Mouse (Mus musculus) MEL (cell line): ENCODE measurements at regions not wholly inside any gene's neighbourhood (a gene's known extent, or its start where the extent isn't known, plus 50 kb on each side); places are given as distances from the start of the nearest gene placed in this dataset.

Experiments
- DNase-seq: peaks from one replicate; pipeline ENCODE4 v3.0.0; 2011; ENCODE audit warnings: low read depth, low spot score
- H3K27ac ChIP-seq: 2 replicates; pipeline ENCODE4 v1.5.1; 2012; ENCODE audit warnings: low read depth, mild to moderate bottlenecking, control low read depth, low read length, moderate library complexity; ENCODE audit not compliant: control insufficient read depth
- H3K27me3 ChIP-seq, 2 experiments: fragments of 150-350 bp in 1 of 2; sonication (generic) in 1 of 2; 2 replicates each; pipeline ENCODE4 v1.6.1; 2012; ENCODE audit warnings: low read length in 2 of 2, mild to moderate bottlenecking in 2 of 2, improper control_type of control experiment in 1 of 2, moderate library complexity in 1 of 2; ENCODE audit not compliant: insufficient read depth in 2 of 2, control insufficient read depth in 1 of 2
- H3K36me3 ChIP-seq, 2 experiments: 2 replicates each; pipeline ENCODE4 v1.6.1; 2012 to 2014; ENCODE audit warnings: low read length in 2 of 2, improper control_type of control experiment in 1 of 2, inconsistent platforms in 1 of 2, mild to moderate bottlenecking in 1 of 2; ENCODE audit not compliant: insufficient read depth in 2 of 2, control insufficient read depth in 1 of 2
- H3K4me1 ChIP-seq, 2 experiments: fragments of 150-350 bp in 1 of 2; sonication (generic) in 1 of 2; 2 replicates each; pipeline ENCODE4 v1.6.1; 2012; ENCODE audit warnings: low read length in 2 of 2, improper control_type of control experiment in 1 of 2, mild to moderate bottlenecking in 1 of 2; ENCODE audit not compliant: insufficient read depth in 2 of 2, control insufficient read depth in 1 of 2
- H3K4me3 ChIP-seq, 2 experiments: fragments of 150-350 bp in 1 of 2; sonication (generic) in 1 of 2; 2 replicates each; pipeline ENCODE4 v1.5.1; 2012; ENCODE audit warnings: low read depth in 2 of 2, low read length in 2 of 2, mild to moderate bottlenecking in 2 of 2, moderate library complexity in 2 of 2, control low read depth in 1 of 2, improper control_type of control experiment in 1 of 2; ENCODE audit not compliant: control insufficient read depth in 1 of 2, insufficient read depth in 1 of 2
- H3K79me2 ChIP-seq: 2 replicates; pipeline ENCODE4 v1.6.1; 2012; ENCODE audit warnings: mild to moderate bottlenecking, low read length, moderate library complexity; ENCODE audit not compliant: control insufficient read depth, poor library complexity, insufficient read depth
- H3K9ac ChIP-seq: 2 replicates; pipeline ENCODE4 v1.6.1; 2012; ENCODE audit warnings: low read depth, mild to moderate bottlenecking, control low read depth, low read length, moderate library complexity; ENCODE audit not compliant: control insufficient read depth, poor library complexity, severe bottlenecking
- H3K9me3 ChIP-seq: fragments of 150-350 bp; sonication (generic); replicated peaks from 2 replicates; pipeline ENCODE4 v1.6.1; 2012; ENCODE audit warnings: mild to moderate bottlenecking, low read length, improper control_type of control experiment, moderate library complexity; ENCODE audit not compliant: insufficient read depth
- CHD2 ChIP-seq: IDR thresholded peaks from 2 replicates; pipeline ENCODE4 v1.6.1; 2011; ENCODE audit warnings: low read length, improper control_type of control experiment
- ELF1 ChIP-seq: IDR thresholded peaks from 2 replicates; pipeline ENCODE4 v1.6.1; 2014; ENCODE audit warnings: low read depth, mild to moderate bottlenecking, inconsistent platforms, low read length, improper control_type of control experiment, moderate library complexity
- GABPA ChIP-seq: IDR thresholded peaks from 2 replicates; pipeline ENCODE4 v1.6.1; 2012; ENCODE audit warnings: low read depth, mild to moderate bottlenecking, inconsistent platforms, low read length, improper control_type of control experiment, moderate library complexity
- GATA1 ChIP-seq: IDR thresholded peaks from 2 replicates; pipeline ENCODE4 v1.6.1; 2011; ENCODE audit warnings: low read depth, low read length, improper control_type of control experiment
- HCFC1 ChIP-seq: IDR thresholded peaks from 2 replicates; pipeline ENCODE4 v1.6.1; 2012; ENCODE audit warnings: low read depth, mild to moderate bottlenecking, inconsistent platforms, low read length, improper control_type of control experiment, moderate library complexity
- JUND ChIP-seq: IDR thresholded peaks from 2 replicates; pipeline ENCODE4 v1.6.1; 2011; ENCODE audit warnings: low read depth, mild to moderate bottlenecking, improper control_type of control experiment, low read length
- KAT2A ChIP-seq: conservative IDR thresholded peaks from 2 replicates; pipeline ENCODE4 v1.6.1; 2012; ENCODE audit warnings: low read depth, low read length, improper control_type of control experiment, inconsistent platforms
- MXI1 ChIP-seq: IDR thresholded peaks from 2 replicates; pipeline ENCODE4 v1.6.1; 2011; ENCODE audit warnings: mild to moderate bottlenecking, low read depth, low read length, improper control_type of control experiment
- MYC ChIP-seq: IDR thresholded peaks from 2 replicates; pipeline ENCODE4 v1.6.1; 2011; ENCODE audit warnings: low read depth, mild to moderate bottlenecking, low read length, improper control_type of control experiment, moderate library complexity
- POLR2A ChIP-seq, 2 experiments: IDR thresholded peaks; 2 replicates each; pipeline ENCODE4 v1.6.1; 2011 to 2012; ENCODE audit warnings: low read length in 2 of 2, mild to moderate bottlenecking in 2 of 2, control low read depth in 1 of 2, improper control_type of control experiment in 1 of 2, low read depth in 1 of 2, moderate library complexity in 1 of 2; ENCODE audit not compliant: control insufficient read depth in 1 of 2, insufficient read depth in 1 of 2, poor library complexity in 1 of 2
- POLR2AphosphoS2 ChIP-seq: IDR thresholded peaks from 2 replicates; pipeline ENCODE4 v1.6.1; 2011; ENCODE audit warnings: low read length, improper control_type of control experiment
- SMC3 ChIP-seq: IDR thresholded peaks from 2 replicates; pipeline ENCODE4 v1.6.1; 2011; ENCODE audit warnings: low read depth, low read length, improper control_type of control experiment
- TCF12 ChIP-seq: IDR thresholded peaks from 2 replicates; pipeline ENCODE4 v1.6.1; 2014; ENCODE audit warnings: low read depth, mild to moderate bottlenecking, inconsistent platforms, low read length, improper control_type of control experiment, moderate library complexity
- USF1 ChIP-seq: IDR thresholded peaks from 2 replicates; pipeline ENCODE4 v1.6.1; 2014; ENCODE audit warnings: low read depth, mild to moderate bottlenecking, inconsistent platforms, low read length, improper control_type of control experiment, moderate library complexity
- ZMIZ1 ChIP-seq: IDR thresholded peaks from 2 replicates; pipeline ENCODE4 v1.6.1; 2012; ENCODE audit warnings: low read depth, mild to moderate bottlenecking, inconsistent platforms, low read length, improper control_type of control experiment, moderate library complexity
- ZNF384 ChIP-seq: IDR thresholded peaks from 2 replicates; pipeline ENCODE4 v1.6.1; 2012; ENCODE audit warnings: low read depth, mild to moderate bottlenecking, inconsistent platforms, low read length, improper control_type of control experiment

DNA sequence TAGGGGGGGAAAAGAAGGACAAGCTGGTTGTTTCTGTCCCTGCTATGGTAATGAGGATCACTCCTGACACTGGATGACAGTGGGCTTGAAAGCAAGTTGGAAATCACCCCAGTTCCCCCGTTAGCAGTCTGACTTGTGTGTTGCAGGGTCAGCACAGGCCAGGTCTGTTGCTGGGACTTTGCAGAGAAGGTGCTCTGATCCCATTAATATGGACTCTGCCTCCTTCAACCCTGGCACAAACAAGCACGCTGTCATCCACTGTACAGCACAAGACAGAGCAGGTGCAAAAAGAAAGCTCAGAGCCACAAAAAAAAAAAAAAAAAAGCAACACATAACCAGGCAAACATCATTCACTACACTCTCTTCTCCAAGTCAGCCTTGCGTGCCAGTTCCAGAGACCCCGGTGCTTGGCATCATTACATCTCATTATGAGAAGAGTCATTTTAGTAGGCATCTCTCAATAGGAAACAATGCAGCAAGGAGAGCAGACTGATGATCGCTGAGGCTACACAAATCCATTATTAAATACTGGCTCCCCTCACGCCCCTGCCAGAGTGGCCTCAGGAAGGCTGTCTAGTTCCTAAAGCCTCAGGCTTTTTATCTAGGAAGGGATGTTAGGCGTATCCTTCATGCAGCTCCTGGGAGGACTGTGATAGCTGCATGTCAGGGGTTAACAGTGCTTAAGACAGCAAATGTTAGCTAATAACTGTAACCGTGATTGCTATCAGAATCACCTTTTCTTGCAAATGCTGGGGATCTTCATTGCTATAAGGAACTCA is 403.5 kb upstream of the Cdh11 start:
- TF ChIP-seq ZNF384 (no peak), USF1 (no peak), ZMIZ1 (no peak), TCF12 (no peak)
- H3K9ac ChIP-seq: no peak overlapping the region
- H3K4me3 ChIP-seq: no peak overlapping the region
- no peaks in the 10 kb centered on the region for H3K4me1 ChIP-seq
- DNase-seq: no peak
- H3K27ac ChIP-seq: no peak overlapping the region
- H3K79me2 ChIP-seq: no peaks in the 10 kb centered on the region
- no peaks in the 10 kb centered on the region for H3K36me3 ChIP-seq
- H3K9me3 ChIP-seq: no peaks in the 10 kb centered on the region
- H3K27me3 ChIP-seq: no peaks in the 10 kb centered on the region

DNA sequence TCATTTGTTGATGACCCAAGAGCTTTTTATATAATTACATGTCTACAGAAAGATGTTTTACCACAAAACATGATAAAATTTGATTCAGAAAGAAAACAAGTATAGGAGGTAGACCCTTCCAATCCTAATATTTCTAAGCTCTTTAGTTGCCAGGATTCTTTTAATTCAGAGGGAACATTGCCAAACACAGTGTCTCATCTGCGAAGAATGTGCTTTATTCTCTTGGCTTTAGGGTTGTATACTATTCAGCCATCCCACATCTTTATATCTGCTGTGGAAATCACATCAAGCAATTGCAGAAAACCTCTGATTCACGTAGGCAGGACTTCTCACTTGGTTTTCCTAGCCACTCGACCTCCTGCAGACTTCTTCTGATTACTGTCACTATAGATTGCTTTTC is 412.8 kb upstream of the Cdh11 start:
- DNase-seq: no peak
- no peak for TF ChIP-seq POLR2AphosphoS2
- TF ChIP-seq JUND: no peak
- TF ChIP-seq MXI1: no peak
- TF ChIP-seq HCFC1: no peak
- TF ChIP-seq MYC: no peak
- no peak for TF ChIP-seq USF1
- TF ChIP-seq POLR2A (IDR thresholded peaks at IDR 0.05; ENCODE audit: control insufficient read depth in 1 of 2, insufficient read depth in 1 of 2, low read depth in 1 of 2, low read length in 2 of 2, poor library complexity in 1 of 2): no peak
- TF ChIP-seq GABPA: no peak
- no peak for TF ChIP-seq CHD2
- no peak for TF ChIP-seq SMC3
- no peak for TF ChIP-seq ELF1
- no peak for TF ChIP-seq KAT2A
- TF ChIP-seq GATA1: no peak
- Histone ChIP-seq H3K27me3 (no peaks in the 10 kb centered on the region), H3K27ac (no peak overlapping the region), H3K4me1 (no peaks in the 10 kb centered on the region), H3K36me3 (no peaks in the 10 kb centered on the region), H3K79me2 (no peaks in the 10 kb centered on the region), H3K9ac (no peak overlapping the region), H3K4me3 (no peak overlapping the region), H3K9me3 (no peaks in the 10 kb centered on the region)
